Mouse (Mus musculus) MEL-GATA-1-ER (cell line): ENCODE measurements at regions not wholly inside any gene's neighbourhood (a gene's known extent, or its start where the extent isn't known, plus 50 kb on each side); places are given as distances from the start of the nearest gene placed in this dataset.
A peak's percentile ranks its signal among the peaks of the same experiment; 100 is the strongest.

Experiments used
- DNase-seq: peaks from one replicate; pipeline ENCODE4 v3.0.0-alpha.2; 2012; ENCODE audit warnings: low read depth; ENCODE audit errors: extremely low read depth

DNA sequence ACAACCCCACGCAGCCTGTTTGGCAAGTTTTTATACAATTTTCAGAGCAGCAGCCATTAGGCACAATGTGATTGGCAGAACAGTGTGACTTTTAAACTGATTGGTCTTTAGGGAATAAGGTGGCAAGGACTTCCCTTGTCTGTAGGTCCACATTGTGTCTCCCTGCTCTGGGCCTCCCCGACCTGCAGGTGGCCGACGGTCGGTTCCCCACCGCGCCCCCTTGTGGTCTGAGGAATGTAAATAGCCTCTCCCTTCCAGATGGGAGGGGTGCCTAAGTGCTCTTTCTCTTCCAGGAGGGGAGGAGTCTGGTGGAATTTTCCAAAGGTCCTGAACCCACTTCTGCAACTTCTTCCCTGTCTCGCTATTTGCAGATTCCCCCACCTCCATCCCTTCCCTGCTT lies 52.5 kb upstream of the Prr5 start:
- peak; percentile 31 for DNase-seq

DNA sequence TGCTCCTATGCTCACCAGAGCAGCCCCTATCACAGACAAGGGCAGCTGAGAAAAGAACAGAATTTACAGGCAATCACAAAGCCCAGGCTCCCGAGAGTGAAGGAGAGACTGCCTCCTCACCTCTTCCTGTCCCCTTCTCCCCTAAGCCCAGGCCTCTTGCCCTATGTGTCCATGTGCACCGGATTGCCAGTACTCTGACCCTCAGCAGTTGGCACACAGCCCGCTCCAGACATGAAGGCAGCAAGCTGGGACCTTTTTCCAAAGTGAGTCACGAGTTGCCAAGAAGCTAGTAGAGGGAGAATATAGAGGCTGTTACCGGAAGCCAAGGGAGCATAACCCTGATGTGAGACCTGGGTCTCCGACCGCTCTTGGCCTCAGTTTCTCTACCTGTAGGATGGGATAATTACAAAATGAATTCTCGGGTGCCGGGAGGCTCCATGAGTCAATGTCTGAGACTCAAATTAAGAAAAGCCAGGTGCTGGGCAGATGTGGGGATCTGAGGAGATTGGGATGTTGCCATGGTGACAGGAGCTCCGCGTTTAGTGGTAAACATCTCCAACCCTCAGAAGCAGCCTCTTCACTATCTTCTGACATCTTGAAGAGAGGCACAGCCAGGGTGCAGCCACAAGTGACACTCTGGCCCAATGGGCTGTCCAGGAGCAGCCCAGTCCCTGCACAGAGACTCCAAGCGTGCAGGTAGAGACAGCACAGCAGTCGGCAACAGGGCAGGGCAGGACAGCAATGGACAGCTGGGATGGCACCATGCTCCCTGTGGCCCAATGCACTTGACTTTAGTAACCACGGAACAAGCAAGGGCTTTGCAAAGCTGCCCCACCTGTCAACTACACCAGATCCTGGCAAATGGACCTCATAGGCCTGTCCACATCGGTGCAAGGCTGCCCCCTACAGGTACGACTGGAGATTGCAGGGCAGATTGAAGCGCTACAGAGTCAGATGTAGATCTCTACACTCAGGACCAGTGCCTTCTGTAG lies 55.6 kb upstream of the Prr5 start:
- DNase-seq = peak; percentile 28

DNA sequence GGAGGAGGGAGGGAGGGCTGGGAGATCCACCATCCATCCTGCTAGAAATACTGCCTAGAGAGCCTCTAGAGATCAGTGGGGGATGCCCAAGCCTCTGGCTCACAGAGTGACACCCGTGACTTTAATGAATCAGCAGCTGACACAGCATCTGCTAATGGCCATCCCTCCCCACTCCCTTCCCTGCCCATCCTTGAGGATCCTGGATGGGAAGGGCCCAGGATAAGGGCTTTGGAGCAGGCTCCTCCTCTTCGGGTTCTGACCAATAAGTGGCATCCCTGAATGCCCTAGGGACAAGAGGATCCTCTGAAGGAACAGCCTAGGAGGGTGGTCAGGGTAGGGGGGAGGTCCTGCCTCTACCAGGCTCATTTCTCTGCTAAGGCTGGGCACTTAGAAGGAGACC lies 55.3 kb upstream of the Rtl6 start:
- DNase-seq = no peak

DNA sequence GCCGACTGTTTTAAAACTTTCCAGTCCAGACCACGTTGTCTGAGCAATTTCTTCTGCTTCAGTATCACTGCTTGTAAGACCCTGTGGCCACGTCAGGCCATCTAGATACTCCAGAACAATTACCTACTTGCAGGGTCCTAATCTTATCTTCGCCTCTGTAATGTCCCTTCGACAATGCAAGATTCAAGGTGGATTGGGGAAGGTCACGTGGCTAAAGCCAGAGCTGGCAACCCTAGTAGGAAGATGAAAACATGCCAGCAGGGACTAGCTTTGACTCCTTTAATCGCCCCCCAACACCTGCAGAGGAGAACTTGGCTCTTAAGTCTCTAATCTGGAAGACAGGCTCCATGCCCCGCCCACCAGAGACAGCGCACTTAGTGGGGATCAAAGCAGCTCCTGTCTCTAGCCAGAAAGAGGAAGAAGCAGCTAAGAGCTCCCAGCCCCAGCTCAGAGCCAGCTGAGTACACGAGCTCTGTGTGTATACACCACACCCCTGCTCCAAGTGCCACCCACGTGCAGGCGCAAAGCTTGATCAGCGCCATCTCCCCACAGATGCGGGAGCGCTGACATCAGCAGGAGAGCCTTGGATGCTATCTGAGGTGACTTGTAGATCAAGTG lies 52.3 kb upstream of the Rtl6 start:
- peak; percentile 91 for DNase-seq

DNA sequence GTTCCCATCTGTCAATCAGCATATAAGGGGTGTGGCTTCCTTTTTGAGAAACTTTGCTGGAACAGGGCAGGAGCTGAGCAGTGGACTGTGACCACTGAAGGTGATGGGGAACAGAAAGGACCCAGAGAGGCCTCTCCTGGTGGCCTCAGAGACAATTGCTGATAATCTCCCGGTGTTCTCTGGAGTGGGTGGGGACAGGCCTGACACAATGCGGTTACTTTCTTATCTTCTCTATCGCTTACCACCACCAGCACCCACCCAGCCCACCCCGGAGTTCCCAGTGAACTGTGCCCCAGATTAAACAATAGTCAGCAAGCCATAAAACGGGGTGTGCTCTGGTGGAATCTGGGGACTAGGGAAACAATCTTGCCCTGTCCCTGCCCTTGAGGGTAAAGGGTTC lies 51.4 kb upstream of the Rtl6 start:
- peak; percentile 41 for DNase-seq
